Mouse (Mus musculus) testis, adult 2 months (tissue): ENCODE data around the gene Tekt5.

Source experiments
- CTCF ChIP-seq: fragments of 200-500 bp; IDR thresholded peaks from 2 replicates; pipeline ENCODE4 v1.5.1; 2012; ENCODE audit warnings: low read depth, mild to moderate bottlenecking, inconsistent platforms, low read length, moderate library complexity; ENCODE audit not compliant: control insufficient read depth, insufficient read depth, insufficient replicate concordance
- POLR2A ChIP-seq: fragments of 200-500 bp; IDR thresholded peaks from 2 replicates; pipeline ENCODE4 v1.6.1; 2012; ENCODE audit warnings: low read depth, mild to moderate bottlenecking, inconsistent platforms, low read length, moderate library complexity; ENCODE audit not compliant: control insufficient read depth

- TF ChIP-seq CTCF: no peak
- TF ChIP-seq POLR2A: no peak
Observed at GRCm38 (mm10) chr16:10351050-10351636, 44.1 kb downstream of the Tekt5 start.
